Mouse (Mus musculus): ENCODE measurements at regions not wholly inside any gene's neighbourhood (a gene's known extent, or its start where the extent isn't known, plus 50 kb on each side); places are given as distances from the start of the nearest gene placed in this dataset.
"Not testable (repeated sequence)": the region's sequence is repeated elsewhere in the genome, so short reads cannot be mapped to it uniquely, and the experiment has no call there.

GRCm38 (mm10) chr13:65934376-65935071 is 184.8 kb upstream of the Gm10324 start:
- peak; percentile 77 for DNase-seq (ENCODE audit: low read depth, low spot score)

- peak; percentile 68 for DNase-seq (ENCODE audit: low read depth, low spot score)
Observed at GRCm38 (mm10) chr13:65950250-65950649, 169.1 kb upstream of the Gm10324 start.

- DNase-seq (ENCODE audit: low read depth, low spot score) = peak; percentile 99
Observed at GRCm38 (mm10) chr13:65990916-65991433, 128.4 kb upstream of the Gm10324 start.

GRCm38 (mm10) chr13:66007505-66007904 is 111.8 kb upstream of the Gm10324 start:
- DNase-seq (ENCODE audit: low read depth, low spot score) = not testable (repeated sequence)

- peak; percentile 64 for DNase-seq (ENCODE audit: low read depth, low spot score)
Observed at GRCm38 (mm10) chr13:66031942-66032341, 87.4 kb upstream of the Gm10324 start.

GRCm38 (mm10) chr13:66062676-66063075 is 56.7 kb upstream of the Gm10324 start:
- DNase-seq (ENCODE audit: low read depth, low spot score) = peak; percentile 21

- DNase-seq (ENCODE audit: low read depth, low spot score) = not testable (repeated sequence)
Observed at GRCm38 (mm10) chr13:66063388-66063787, 56.0 kb upstream of the Gm10324 start.
